Mouse (Mus musculus): ENCODE measurements around the gene Gm12695. TPM values are rescaled to one million over a fixed set of nuclear protein-coding genes. Genes with fewer than 3 reads are reported as not detected.

The Gm12695 gene
- polyA plus RNA-seq, 1 experiment, result not detected

GRCm38 (mm10) chr4:96718977-96719966 is 65.7 kb downstream of the Gm12695 start:
- Histone ChIP-seq H3K4me3 (ENCODE audit: insufficient read depth, low read depth, low read length) (no peak overlapping the region), H3K4me1 (ENCODE audit: control insufficient read depth, insufficient read depth, low read length) (no peaks in the 10 kb centered on the region), H3K27ac (ENCODE audit: insufficient read depth, low read depth, low read length) (no peak overlapping the region)
- no peak for TF ChIP-seq POLR2A (IDR thresholded peaks at IDR 0.05; ENCODE audit: insufficient read depth, low read depth, low read length)
- TF ChIP-seq CTCF (IDR thresholded peaks at IDR 0.05; ENCODE audit: insufficient read depth, low read depth, low read length), result no peak
- WGBS, result 48% methylated on average over 4 of the region's 4 CpGs

- H3K27ac ChIP-seq (ENCODE audit: insufficient read depth, low read depth, low read length), result no peak overlapping the region
Observed at GRCm38 (mm10) chr4:96718503-96718902, 66.5 kb downstream of the Gm12695 start.

GRCm38 (mm10) chr4:96705281-96705951 is 79.6 kb downstream of the Gm12695 start:
- Histone ChIP-seq H3K27ac (ENCODE audit: insufficient read depth, low read depth, low read length) (no peak overlapping the region), H3K4me3 (ENCODE audit: insufficient read depth, low read depth, low read length) (no peak overlapping the region), H3K4me1 (ENCODE audit: control insufficient read depth, insufficient read depth, low read length) (no peaks in the 10 kb centered on the region)
- 52% methylated on average over 2 of the region's 2 CpGs for WGBS
- no peak for TF ChIP-seq CTCF (IDR thresholded peaks at IDR 0.05; ENCODE audit: insufficient read depth, low read depth, low read length)
- TF ChIP-seq POLR2A (IDR thresholded peaks at IDR 0.05; ENCODE audit: insufficient read depth, low read depth, low read length), result no peak

More at GRCm38 (mm10) chr4:96718503-96718902, 66.5 kb downstream of the Gm12695 start:
- TF ChIP-seq CTCF (IDR thresholded peaks at IDR 0.05; ENCODE audit: insufficient read depth, low read depth, low read length), result no peak
- no peak for TF ChIP-seq POLR2A (IDR thresholded peaks at IDR 0.05; ENCODE audit: insufficient read depth, low read depth, low read length)
- Histone ChIP-seq H3K4me1 (ENCODE audit: control insufficient read depth, insufficient read depth, low read length) (no peaks in the 10 kb centered on the region), H3K4me3 (ENCODE audit: insufficient read depth, low read depth, low read length) (no peak overlapping the region)

- TF ChIP-seq POLR2A (IDR thresholded peaks at IDR 0.05; ENCODE audit: insufficient read depth, low read depth, low read length) (no peak), CTCF (IDR thresholded peaks at IDR 0.05; ENCODE audit: insufficient read depth, low read depth, low read length) (no peak)
- Histone ChIP-seq H3K4me1 (ENCODE audit: control insufficient read depth, insufficient read depth, low read length) (peaks cover 9% of the 10 kb centered on the region), H3K27ac (ENCODE audit: insufficient read depth, low read depth, low read length) (no peak overlapping the region), H3K4me3 (ENCODE audit: insufficient read depth, low read depth, low read length) (no peak overlapping the region)
- 46% methylated on average over 5 of the region's 5 CpGs for WGBS
Observed at GRCm38 (mm10) chr4:96698218-96698561, 86.8 kb downstream of the Gm12695 start.

GRCm38 (mm10) chr4:96697511-96698217 is 87.3 kb downstream of the Gm12695 start:
- Histone ChIP-seq H3K27ac (ENCODE audit: insufficient read depth, low read depth, low read length) (no peak overlapping the region), H3K4me1 (ENCODE audit: control insufficient read depth, insufficient read depth, low read length) (peaks cover 9% of the 10 kb centered on the region), H3K4me3 (ENCODE audit: insufficient read depth, low read depth, low read length) (no peak overlapping the region)
- WGBS, result 49% methylated on average over 15 of the region's 15 CpGs
- TF ChIP-seq POLR2A (IDR thresholded peaks at IDR 0.05; ENCODE audit: insufficient read depth, low read depth, low read length), result no peak
- TF ChIP-seq CTCF (IDR thresholded peaks at IDR 0.05; ENCODE audit: insufficient read depth, low read depth, low read length), result no peak

GRCm38 (mm10) chr4:96696614-96697360 is 88.2 kb downstream of the Gm12695 start:
- WGBS, result 16% methylated on average over 13 of the region's 13 CpGs
- Histone ChIP-seq H3K4me1 (ENCODE audit: control insufficient read depth, insufficient read depth, low read length) (peaks cover 9% of the 10 kb centered on the region), H3K27ac (ENCODE audit: insufficient read depth, low read depth, low read length) (no peak overlapping the region), H3K4me3 (ENCODE audit: insufficient read depth, low read depth, low read length) (no peak overlapping the region)
- TF ChIP-seq POLR2A (IDR thresholded peaks at IDR 0.05; ENCODE audit: insufficient read depth, low read depth, low read length) (no peak), CTCF (IDR thresholded peaks at IDR 0.05; ENCODE audit: insufficient read depth, low read depth, low read length) (peak; percentile 53)

GRCm38 (mm10) chr4:96687358-96687803 is 97.6 kb downstream of the Gm12695 start:
- Histone ChIP-seq H3K4me1 (ENCODE audit: control insufficient read depth, insufficient read depth, low read length) (no peaks in the 10 kb centered on the region), H3K27ac (ENCODE audit: insufficient read depth, low read depth, low read length) (no peak overlapping the region), H3K4me3 (ENCODE audit: insufficient read depth, low read depth, low read length) (no peak overlapping the region)
- TF ChIP-seq CTCF (IDR thresholded peaks at IDR 0.05; ENCODE audit: insufficient read depth, low read depth, low read length) (no peak), POLR2A (IDR thresholded peaks at IDR 0.05; ENCODE audit: insufficient read depth, low read depth, low read length) (no peak)
- 54% methylated on average over 2 of the region's 2 CpGs for WGBS

GRCm38 (mm10) chr4:96683474-96683873 is 101.5 kb downstream of the Gm12695 start:
- WGBS, result 22% methylated on average over 2 of the region's 2 CpGs
- H3K4me1 ChIP-seq (ENCODE audit: control insufficient read depth, insufficient read depth, low read length), result no peaks in the 10 kb centered on the region
- H3K4me3 ChIP-seq (ENCODE audit: insufficient read depth, low read depth, low read length), result no peak overlapping the region
- no peak overlapping the region for H3K27ac ChIP-seq (ENCODE audit: insufficient read depth, low read depth, low read length)
- TF ChIP-seq CTCF (IDR thresholded peaks at IDR 0.05; ENCODE audit: insufficient read depth, low read depth, low read length), result no peak
- no peak for TF ChIP-seq POLR2A (IDR thresholded peaks at IDR 0.05; ENCODE audit: insufficient read depth, low read depth, low read length)
